Mouse (Mus musculus) mouse trophoblast stem cell (cell line): Measurements from ENCODE around the gene Plxdc1.

Source experiments
- in situ Hi-C, 2 experiments: fragments of 300-500 bp; cut with MseI, MboI; formaldehyde crosslinking; loops; 2 replicates in 1 of 2; 3 replicates in 1 of 2; pipeline ENCODE4 v1.15.1; 2025

Gene Plxdc1

DNA sequence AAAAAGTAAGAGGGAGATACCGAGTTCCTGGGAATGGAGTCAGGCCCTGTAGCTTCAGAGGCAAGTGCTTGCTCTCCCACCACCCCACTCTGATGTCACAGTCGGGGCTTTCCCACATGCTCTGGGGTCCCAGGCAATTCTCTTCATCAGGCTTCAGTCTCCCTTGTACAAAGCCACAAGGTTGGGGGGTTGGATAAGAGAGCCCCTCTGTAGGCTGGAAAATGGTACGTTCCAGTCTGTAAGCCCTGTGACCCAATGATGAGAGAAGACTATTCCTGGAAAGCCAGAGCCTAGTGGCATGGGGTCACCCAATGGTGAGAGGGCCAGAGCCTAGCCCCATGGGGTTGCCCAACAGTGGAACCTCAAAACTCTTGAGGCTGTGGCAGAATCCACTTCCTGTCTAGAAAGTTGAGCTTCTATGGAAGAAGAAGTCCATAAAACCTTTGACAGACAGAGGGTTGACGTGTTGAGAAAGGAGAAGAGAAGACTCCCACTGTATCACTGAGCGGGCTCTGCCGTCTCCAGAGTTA lies 70.2 kb downstream of the Plxdc1 start:
- in situ Hi-C loops: no loop called here

DNA sequence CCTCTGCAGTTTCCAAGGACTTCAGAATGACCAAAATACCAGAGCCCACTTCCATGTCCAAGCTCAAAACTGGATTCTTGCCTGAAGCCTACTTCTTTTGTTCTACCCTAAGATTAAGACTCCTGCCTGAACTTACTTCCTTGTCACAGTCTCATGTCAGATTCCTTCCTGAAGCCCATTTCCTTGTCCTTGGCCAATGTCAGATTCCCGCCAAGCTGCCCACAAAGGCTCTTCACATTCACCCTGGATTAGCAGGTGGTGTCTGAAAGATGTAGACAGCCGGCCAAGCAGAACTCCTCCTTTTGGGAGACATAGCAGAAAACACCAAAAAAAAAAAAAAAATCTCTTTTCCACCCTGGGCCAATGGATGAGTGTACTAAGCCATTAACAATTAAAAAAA lies 70.8 kb downstream of the Plxdc1 start:
- in situ Hi-C loops: no loop called here

DNA sequence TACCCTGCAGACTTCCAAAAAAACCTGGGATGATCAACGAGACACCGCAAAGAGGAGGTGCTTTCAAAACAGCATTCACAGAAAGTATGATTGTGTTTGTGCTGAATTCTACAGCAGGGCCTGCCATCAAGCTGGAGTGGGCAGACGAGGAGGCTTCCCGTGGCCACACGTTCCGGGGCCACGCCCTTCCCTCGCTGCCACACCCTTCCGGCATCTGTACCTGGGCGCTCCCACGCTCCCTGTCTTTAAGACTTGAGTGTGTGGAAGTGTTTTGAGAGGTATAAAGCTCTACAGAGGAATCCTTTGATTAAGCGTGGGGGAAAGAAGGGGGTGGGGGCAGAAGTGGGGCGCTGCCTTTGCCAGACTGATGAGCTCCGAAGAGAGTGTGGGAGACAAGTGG lies 73.1 kb downstream of the Plxdc1 start:
- in situ Hi-C loops: no loop called here

DNA sequence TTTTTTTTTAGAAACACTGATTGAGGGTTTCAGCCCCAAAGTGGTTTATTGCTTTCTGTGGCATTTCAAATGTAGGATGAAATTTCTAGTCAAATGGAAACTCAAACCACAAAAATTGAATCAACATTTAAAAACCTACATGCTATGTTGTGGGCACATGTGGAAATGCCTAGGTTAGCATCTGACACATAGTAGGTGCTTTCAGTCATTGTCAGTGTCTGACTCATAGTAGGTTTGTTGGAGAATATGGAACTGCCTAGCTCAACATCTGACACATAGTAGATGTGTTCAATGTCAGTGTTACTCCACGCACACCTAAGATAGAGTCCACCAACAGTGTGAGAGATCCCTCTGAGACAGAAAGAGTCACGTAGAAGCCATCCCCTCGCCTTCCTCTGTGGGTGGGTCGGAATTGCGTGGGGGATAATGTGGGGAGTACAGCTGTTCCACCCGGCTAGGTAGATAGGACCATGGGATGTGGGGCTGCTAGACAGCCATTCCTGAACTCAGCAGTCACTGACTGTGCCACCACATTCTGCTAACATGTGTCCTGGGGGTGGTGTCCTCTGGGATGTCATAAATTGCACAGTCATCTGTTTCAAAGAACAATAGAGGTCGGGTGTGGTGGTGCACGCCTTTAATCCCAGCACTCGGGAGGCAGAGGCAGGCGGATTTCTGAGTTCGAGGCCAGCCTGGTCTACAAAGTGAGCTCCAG lies 77.5 kb downstream of the Plxdc1 start:
- in situ Hi-C loops: loop anchor here in 1 of 2 experiments (5.0 kb wide), 1 partner anchor 64 kb away; no protein-coding TSS in a partner anchor

- in situ Hi-C loops: loop anchor here in 1 of 2 experiments (5.0 kb wide), 1 partner anchor 64 kb away; no protein-coding TSS in a partner anchor
These were observed 78.3 kb downstream of the Plxdc1 start for GRCm38 (mm10) chr11:97907935-97908334.

DNA sequence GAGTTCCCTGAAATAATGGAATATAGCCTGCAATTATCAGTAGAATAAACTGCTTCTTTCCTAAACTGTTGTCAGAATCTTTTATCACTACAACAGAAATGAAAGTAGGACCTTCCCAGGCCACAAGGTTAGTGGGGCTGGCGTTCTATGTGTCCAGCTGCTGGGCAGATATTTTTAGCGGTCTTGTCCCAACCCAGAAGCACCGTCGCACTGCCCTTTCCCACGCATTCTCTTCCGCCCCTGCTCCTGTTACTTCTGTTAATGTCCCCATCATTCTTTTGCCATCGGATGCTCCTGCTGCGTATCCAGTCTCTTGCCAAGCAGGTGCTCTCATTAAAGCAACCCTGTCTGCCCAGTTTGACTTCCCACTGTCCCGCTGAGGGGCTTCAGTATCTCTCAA lies 79.3 kb downstream of the Plxdc1 start:
- in situ Hi-C loops: loop anchor here in 1 of 2 experiments (5.0 kb wide), 1 partner anchor 65 kb away; no protein-coding TSS in a partner anchor

DNA sequence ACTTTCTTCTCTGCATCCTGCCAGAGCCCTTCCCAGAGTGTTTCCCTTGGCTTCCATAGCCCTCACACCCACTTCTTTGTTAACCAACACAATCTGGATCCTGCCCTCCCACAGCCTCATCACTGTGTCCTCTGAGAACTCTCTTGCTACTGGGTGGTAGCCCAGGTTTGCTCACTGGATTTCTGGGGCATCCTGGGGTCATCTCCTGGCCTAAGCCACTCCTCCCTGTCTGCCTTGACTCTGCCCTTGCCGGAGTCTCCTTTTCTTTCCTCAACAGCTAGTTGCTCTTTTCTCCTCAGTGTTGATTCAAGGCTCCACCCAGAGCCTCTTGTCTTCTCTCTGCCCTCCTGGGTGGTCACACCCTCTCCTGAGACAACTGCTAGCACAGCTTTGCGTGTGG lies 80.3 kb downstream of the Plxdc1 start:
- in situ Hi-C loops: loop anchor here in 1 of 2 experiments (5.0 kb wide), 1 partner anchor 66 kb away; no protein-coding TSS in a partner anchor

- in situ Hi-C loops: loop anchor here in 1 of 2 experiments (5.0 kb wide), 1 partner anchor 67 kb away; no protein-coding TSS in a partner anchor
These were observed 80.7 kb downstream of the Plxdc1 start for GRCm38 (mm10) chr11:97905540-97905939.

GRCm38 (mm10) chr11:97904801-97905200 lies 81.4 kb downstream of the Plxdc1 start:
- in situ Hi-C loops: loop anchor here in 1 of 2 experiments (5.0 kb wide), 1 partner anchor 68 kb away; no protein-coding TSS in a partner anchor

DNA sequence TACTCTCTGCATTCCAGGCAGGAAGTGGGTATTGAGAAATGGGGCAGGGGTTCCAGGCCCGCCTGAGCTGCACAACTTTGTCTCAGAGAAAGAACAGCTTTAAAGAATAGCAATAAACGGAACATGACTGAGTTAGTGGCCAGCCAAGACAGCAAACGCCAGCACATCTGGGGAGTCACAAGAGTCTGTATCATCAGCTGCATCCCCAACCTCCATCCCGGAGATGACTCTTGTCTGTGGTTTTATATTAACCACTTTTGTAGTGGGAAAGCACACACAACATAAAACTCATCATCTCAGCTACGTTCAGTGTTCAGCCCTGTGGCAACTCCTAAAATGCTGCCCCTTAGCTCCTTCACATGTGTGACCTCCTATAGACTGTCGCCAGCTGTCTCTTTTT lies 84.4 kb downstream of the Plxdc1 start:
- in situ Hi-C loops: no loop called here

DNA sequence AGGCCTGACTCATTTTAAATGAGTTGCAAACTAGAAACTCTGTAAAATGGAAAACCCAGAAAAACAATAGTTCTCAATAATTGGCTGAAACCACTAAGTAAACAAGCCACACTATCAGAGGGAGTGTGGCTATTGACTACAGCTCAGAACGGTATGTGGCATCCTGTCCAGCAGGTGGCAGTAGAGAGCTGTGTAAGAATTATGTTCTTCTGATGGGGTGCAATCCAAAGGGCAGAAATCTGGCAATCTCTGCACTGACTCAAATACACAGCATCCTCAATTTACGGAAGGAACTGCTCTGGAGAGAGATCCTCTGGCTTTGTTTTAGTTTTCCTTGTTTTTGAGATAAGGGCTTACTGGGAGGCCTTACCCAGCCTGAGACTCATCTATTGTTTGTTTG lies 86.4 kb downstream of the Plxdc1 start:
- in situ Hi-C loops: no loop called here

GRCm38 (mm10) chr11:97897568-97898185 lies 88.6 kb downstream of the Plxdc1 start:
- in situ Hi-C loops: no loop called here

DNA sequence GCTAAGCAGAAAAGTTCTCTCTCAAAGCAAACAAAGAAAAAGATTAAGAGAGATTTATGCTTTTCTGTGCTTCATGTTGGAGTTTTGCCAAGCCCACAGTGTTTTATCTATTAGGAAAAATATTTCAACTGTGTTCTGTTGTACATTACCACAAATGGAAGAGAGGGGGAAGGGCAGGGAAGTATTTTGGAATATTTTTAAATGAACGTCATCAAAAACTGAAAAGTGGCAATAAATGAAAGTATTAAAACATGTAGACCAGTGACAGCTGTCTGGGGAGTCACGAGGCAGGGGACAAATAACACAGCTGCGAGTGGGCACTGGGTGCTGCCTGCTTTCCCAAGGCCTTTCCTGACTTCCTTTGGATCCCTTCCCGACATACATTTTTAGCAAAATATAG lies 89.6 kb downstream of the Plxdc1 start:
- in situ Hi-C loops: no loop called here

- in situ Hi-C loops: no loop called here
These were observed 94.4 kb downstream of the Plxdc1 start for GRCm38 (mm10) chr11:97891821-97892220.

GRCm38 (mm10) chr11:97885296-97885915 lies 100.8 kb downstream of the Plxdc1 start:
- in situ Hi-C loops: no loop called here

DNA sequence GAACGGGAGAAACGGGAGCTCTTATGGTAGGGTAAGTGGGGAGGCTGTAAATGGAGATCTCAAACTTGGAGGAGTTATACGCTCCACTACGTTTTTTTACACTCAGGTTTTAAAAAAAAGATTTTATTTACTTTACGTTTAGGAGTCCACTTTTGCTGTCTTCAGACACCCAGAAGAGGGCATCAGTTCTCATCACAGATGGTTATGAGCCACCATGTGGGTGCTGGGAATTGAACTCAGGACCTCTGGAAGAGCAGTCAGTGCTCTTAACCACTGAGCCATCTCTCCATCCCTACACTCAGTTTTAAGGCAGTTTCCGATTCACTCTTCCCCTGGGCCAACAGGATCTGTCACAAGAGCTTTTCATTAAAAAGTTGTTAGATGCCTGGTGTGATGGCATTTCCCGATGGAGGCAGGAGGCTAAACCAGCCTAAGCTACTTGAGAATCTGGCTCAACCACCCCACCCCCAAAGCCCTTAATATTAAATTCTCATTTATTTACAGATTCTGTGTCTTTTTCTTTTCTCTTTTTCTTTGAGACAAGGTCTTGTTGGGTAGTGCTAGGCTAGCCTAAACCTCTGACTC lies 101.6 kb downstream of the Plxdc1 start:
- in situ Hi-C loops: no loop called here

DNA sequence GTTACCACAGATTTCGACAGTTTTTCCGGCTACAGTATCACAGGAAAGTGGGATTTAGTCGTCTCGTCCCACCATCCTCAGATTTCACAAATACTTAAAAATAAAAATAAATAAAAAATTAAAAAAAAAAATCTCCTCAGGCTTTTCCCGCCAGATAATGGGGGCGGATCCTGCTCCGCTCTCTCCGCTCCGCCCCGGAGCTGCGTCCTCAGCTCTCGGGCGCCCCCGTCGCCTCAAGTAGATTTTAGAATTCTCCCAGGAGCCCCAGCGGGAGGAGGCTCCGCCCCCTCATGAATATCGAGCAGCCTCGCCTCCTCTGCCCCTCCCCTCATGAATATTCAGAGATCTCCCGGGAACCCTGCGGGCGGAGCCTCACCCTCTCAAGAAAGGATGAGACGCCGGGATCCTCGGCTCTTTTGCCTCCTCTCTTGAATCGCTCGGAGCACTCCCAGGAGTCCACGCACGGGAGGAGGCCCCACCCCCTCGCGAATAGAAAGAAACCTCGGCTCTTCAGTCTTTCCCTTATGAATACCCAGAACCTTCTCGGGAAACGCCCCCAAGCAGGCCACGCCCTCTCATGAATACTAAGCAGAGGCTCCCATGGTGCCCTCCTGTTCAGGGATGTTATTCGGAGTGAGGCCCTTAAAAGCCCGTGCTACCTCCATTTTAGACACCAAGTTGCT lies 102.2 kb downstream of the Plxdc1 start, which contains the start of gene Fbxo47:
TSS of gene Fbxo47 (minus strand) at position 237 of the 683 bp plus-strand sequence.
- in situ Hi-C loops: no loop called here

DNA sequence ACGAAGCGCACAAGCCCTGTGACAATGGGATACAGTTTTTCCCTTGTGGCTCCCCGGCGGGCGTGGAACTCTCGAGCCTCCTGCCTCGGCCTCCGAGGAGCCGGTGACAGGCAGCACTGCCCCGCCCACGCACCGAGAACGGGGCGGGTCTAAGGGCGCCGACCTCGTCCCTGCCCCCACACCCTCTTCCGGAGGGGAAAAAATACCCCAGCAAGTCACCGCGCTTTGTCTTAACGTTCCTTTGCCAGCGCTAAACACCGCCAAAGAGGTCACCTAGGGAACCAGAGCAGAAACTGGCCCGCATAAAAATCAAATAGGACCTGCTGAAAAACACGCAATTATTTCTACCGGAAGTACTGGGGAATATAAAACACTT lies 102.7 kb downstream of the Plxdc1 start:
- in situ Hi-C loops: no loop called here

- in situ Hi-C loops: no loop called here
These were observed 105.9 kb downstream of the Plxdc1 start for GRCm38 (mm10) chr11:97880362-97880761.

DNA sequence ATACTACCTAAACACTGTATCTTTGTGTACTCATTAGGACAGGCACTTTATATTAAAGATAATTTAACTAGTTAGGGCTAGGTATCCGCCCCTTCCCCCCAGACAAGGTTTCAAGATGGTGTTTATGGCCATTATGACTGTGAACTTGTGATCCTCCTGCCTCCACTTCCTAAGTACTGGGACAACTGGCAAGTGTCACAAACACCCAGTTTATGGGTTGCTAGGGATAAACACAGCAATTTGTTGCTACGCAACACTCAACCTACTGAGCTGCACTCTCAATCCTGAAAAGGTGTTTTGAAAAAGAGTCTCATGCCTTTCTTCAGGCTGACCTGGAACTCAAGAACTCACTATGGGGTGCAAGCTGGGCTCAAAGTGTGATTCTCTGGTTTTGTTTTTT lies 108.9 kb downstream of the Plxdc1 start:
- in situ Hi-C loops: loop anchor here in 1 of 2 experiments (10.0 kb wide), 1 partner anchor 83 kb away; the partner anchor contains the start of gene Lasp1

DNA sequence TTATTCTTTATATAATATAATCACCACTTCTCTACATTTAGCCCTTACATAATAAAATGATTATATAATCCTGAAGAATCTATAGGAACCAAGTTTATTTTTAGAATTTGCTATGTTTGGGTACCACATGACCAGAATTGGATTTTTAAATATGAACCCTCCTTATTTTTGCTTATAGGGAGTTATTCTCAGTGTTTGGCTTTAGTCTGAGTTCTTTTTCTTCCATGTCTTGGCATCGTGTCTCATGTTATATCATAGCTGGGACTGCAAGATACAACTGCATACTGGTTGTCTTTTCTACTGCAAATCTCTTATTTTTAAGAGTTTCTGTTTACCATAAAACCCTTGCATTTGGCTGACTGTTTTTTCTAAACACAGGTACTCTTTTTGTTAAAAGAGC lies 111.8 kb downstream of the Plxdc1 start:
- in situ Hi-C loops: loop anchor here (5.0 to 10.0 kb wide), 2 partner anchors 80 to 82 kb away; partner anchors contain the start of gene Lasp1 (in 1 of the 2)
